Mouse (Mus musculus): ENCODE results near the gene Sfxn2.
"Not testable (repeated sequence)": the region's sequence is repeated elsewhere in the genome, so short reads cannot be mapped to it uniquely, and the experiment has no call there.

The Sfxn2 gene

DNA sequence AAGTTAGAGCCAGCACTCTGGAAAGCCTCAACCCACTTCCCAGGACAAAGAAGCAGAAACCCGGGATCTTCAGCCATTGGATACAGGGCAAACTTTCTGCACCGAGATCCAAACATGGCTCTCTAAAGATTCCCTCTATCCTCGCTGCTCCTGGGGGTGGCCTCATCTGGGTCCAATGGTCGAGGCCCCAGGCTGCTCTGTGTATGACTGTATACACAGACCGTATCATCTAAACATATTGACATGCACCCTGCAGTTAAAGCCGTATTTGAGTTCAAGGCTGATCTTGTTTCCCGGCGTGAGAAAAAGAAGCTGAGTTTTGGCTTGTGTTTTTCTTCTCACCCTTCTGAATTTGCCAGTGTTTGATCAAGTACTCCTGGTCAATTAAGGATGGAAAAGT lies 30.4 kb upstream of the Sfxn2 start:
- DNase-seq (ENCODE audit: low spot score in 2 of 2): no peak

GRCm38 (mm10) chr19:46547565-46547964 lies 25.6 kb upstream of the Sfxn2 start:
- DNase-seq (ENCODE audit: low spot score in 2 of 2): no peak

DNA sequence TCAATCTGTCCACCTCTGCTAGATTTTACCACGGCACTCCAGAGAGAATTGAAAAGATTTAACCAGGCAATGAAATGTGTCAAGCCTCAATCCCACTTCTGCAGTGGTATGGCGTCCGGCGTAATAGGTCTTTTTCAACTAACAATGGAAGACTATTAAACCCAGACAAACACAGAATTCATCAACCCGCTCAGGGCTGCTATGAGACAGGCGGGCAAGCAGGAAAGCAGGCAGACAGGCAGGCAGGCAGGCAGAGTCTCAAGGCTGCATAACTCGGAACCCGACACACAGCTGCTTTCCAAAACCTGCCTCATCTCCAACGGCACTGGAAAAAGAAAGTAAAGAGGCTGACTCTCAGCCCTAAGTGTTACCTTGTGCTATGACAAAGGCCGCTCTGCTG lies 25.1 kb upstream of the Sfxn2 start:
- DNase-seq (ENCODE audit: low spot score in 2 of 2): no peak

DNA sequence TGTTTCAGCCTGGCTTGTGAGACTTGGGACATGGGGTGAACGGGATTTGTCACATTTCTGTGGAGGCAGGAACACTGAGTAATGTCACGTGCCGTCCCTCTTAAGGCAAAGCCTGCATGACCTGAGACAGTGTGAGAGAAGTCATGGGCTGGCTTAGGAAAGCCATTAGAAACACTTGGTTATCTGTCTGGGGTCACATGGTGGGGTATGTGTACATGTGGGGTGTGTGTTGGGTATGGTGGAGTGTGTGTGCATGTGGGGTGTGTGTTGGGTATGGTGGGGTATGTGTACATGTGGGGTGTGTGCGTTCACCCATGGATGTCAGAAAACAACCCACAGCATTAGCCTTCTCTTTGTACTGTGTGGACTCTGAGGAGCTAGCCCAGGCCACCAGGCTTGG lies 22.8 kb upstream of the Sfxn2 start:
- DNase-seq (ENCODE audit: low spot score in 2 of 2): no peak

DNA sequence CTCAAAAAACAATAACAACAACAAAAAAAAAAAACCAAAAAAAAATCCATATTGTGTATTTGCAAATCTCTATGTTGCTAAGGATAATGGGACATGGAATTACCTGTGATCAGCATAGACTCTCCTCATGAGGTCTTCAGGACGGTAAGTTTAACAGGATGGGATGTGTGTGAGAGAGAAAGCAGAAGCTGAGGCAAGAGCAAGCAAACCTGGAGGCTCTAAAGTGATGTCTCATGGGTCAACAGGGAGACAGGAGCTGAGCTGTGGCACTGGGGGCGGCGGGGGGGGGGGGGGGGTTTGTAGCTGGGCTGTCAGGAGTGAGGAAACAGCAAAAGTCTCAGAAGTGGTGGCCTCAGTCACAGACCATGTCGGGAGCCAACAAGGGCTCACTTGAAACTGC lies 20.7 kb upstream of the Sfxn2 start:
- DNase-seq (ENCODE audit: low spot score in 2 of 2): no peak

GRCm38 (mm10) chr19:46553541-46553955 lies 19.6 kb upstream of the Sfxn2 start:
- no peak for DNase-seq (ENCODE audit: low spot score in 2 of 2)

- DNase-seq (ENCODE audit: low spot score in 2 of 2): no peak
These were observed 15.2 kb upstream of the Sfxn2 start for GRCm38 (mm10) chr19:46558009-46558408.

DNA sequence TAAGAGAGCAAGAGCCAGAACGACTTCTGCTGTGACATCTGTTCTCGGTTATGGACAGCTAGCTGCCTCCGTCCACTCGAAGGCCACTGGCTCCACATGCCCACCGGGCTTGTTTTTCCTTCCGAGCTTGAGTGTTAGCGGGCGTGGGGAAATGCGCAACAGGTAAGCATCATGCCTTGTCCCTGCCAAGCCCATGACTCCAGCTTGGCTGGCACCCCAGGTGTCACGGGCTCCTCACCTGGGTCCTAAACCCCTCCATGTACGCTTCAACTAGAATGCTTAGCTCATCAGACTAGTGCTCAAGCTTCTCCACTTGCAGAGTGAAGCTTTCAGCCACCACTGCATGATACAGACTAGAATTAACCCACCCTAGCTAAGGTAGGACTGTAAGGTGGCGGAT lies 14.5 kb upstream of the Sfxn2 start:
- DNase-seq (ENCODE audit: low spot score in 2 of 2): no peak

DNA sequence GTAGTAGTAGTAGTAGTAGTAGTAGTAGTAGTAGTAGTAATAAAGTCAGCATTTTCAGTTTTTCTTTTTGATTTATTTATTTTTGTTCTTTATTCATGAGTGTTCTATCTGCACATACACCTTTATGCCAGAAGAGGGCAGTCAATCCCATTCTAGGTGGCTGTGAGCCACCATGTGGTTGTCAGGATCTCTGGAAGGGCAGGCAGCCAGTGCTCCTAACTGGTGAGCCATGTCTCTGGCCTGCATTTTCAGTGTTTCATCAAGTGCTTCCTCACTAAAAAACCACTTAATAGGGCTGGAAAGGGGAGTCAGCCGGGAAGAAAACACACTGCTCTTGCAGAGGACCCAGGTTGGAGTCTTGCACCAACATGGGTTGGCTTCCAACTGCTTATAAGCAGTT lies 11.0 kb upstream of the Sfxn2 start:
- peak in 1 of 2 experiments; percentile 43 for DNase-seq (ENCODE audit: low spot score in 2 of 2)

DNA sequence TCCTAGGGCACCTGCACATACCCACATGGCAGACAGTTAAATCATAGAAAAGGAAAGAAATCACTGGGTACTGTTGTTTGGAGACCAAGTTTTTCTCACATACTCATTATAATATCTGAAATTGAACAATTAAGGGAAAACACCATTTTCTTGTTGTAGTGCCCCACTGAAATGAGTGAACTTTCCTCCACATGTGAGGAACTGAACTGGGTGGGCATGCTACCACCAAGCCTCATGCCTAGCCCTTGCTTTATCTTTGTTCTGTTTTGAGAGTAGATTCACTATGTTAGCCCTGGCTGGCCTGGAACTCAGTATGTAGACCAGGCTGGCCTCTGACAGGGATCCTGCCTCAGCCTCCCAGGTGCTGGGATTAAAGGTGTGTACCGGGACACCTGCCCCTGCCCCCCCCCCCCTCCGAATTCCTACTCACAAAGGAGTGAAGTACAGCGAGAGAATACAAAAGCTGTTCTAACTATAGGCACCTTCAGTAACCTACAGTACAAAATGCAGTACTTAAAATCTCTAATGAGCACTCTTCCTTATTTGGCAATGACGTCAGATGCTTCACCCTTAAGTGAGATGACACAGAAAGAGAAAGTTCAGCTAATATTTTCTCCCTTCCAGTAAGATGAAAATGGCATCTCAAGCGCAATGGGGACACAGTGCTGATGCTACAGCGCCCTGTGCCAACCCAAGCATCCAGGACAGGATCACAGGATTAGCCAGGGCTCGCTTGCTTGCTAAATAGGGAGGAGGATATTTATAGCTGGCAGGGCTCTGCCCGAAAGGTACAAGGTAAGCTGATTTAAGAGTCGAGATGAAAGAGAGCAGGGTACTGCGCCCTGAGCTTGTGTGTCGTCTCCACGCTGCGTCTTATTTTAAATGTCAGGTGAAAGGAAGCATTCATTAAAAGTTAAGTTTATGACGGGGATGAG lies 10.3 kb upstream of the Sfxn2 start:
- no peak for DNase-seq (ENCODE audit: low spot score in 2 of 2)

GRCm38 (mm10) chr19:46563603-46564002 lies 9.6 kb upstream of the Sfxn2 start:
- DNase-seq (ENCODE audit: low spot score in 2 of 2): no peak

DNA sequence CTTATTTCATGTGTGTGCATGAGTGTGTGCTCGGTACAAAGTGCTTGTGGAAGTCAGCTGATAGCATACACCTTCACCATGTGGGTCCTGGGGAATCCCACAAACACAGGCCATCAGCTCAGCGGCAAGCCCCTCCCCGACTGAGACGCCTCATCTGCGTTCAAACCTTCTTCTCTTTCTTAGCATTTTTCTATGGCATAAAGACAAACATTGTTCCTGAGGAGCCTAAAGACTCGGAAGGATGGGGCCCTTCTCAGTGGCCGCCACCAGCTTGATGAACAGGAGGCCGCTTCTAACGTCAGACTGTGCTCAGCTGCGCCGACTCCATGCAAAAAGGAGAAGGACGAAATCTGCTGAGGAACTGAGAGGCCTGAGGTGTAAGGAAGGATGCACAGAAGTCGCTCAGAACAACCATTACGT lies 9.1 kb upstream of the Sfxn2 start:
- DNase-seq (ENCODE audit: low spot score in 2 of 2): no peak

GRCm38 (mm10) chr19:46571211-46571877 lies 1.8 kb upstream of the Sfxn2 start:
- not testable (repeated sequence) for DNase-seq (ENCODE audit: low spot score in 2 of 2)

DNA sequence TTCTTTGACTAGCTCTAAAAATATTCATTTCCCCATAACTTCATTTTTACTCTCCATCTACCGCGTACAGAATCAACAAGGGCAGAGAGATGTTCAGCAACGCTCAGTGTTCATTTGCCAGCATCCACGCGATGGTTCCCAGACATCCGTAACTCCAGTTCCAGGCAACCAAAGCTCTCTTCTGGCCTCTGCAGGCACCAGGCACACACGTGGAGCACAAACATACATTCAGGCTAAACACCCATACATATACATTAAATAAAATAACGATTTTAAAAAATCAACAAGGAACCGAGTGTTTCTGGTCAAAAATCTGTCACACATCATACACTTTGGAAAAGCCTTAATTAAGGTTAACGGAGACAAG lies 1.3 kb upstream of the Sfxn2 start:
- DNase-seq (ENCODE audit: low spot score in 2 of 2): no peak

DNA sequence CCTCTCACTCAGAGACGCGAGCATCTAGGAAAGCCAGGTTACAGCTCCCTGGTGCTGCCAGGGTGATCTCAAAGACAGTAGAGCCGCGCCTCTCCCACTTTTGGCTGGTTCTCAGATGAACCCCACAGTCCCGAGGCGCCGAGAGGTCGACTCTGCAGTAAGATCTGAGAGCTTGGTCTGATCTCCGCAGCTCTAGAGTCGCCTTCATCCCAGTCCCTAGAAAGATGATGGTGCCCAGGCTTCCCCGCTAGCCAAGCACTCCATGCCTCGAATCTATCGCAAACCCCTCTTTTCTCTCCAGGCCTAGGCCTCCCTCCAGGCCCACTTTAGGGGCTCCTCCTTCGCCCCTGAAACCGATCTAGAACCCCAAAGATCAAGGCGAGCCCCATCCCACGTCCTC lies 617 bp upstream of the Sfxn2 start:
- no peak for DNase-seq (ENCODE audit: low spot score in 2 of 2)

- no peak for DNase-seq (ENCODE audit: low spot score in 2 of 2)
These were observed 825 bp downstream of the Sfxn2 start for GRCm38 (mm10) chr19:46573990-46574389.

GRCm38 (mm10) chr19:46575196-46575595 lies 2.0 kb downstream of the Sfxn2 start:
- DNase-seq (ENCODE audit: low spot score in 2 of 2): no peak

DNA sequence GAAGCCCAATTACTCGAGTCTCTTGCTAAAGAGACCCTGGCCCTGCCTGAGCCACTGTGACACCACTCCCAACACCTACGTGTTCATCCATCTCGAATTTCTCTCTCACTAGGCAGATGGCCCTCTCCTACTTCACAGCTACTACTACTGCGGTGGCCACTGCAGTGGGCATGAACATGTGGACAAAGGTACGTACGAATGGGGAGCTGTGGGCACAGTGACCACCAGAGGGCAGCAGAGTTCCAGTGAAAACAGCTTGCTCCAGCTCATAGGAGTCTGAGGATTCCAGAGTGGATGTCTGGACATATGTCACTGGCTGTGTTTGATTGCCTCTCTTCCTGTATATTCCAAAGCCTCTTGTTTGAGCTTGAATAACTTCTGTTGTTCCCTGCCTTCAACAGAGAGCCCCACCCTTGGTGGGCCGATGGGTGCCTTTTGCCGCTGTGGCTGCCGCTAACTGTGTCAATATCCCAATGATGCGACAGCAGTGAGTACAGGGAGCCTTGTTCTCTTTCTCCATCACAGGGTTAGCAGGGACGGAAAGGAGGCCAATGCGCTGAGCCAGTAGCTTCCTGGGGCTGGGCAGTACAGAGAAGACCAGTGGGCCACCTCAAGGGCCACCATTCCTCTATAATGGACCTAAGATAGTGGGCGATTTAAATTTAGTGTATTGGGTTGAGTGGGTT lies 14.8 kb downstream of the Sfxn2 start:
- DNase-seq (ENCODE audit: low spot score in 2 of 2): peak; percentile 66 to 89

DNA sequence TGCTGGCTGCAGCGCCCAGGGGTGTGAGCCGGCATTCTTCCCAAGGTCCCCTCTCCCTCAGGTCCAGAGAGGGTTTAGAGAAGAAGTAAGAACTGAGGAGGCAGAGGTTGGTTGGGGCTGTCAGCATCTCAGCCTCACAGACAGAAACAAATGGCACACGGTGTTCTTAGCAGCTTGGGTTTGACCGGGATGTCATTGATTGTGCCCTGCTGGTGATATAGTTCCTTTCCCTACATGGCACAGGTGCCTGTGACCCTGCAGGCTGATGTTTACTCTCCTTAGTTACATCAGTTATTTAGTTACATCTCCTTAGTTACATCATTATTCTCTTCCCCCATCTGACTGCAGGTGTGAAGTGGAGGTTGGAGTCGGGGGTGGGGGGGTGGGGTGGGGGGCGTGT lies 18.4 kb downstream of the Sfxn2 start:
- no peak for DNase-seq (ENCODE audit: low spot score in 2 of 2)

DNA sequence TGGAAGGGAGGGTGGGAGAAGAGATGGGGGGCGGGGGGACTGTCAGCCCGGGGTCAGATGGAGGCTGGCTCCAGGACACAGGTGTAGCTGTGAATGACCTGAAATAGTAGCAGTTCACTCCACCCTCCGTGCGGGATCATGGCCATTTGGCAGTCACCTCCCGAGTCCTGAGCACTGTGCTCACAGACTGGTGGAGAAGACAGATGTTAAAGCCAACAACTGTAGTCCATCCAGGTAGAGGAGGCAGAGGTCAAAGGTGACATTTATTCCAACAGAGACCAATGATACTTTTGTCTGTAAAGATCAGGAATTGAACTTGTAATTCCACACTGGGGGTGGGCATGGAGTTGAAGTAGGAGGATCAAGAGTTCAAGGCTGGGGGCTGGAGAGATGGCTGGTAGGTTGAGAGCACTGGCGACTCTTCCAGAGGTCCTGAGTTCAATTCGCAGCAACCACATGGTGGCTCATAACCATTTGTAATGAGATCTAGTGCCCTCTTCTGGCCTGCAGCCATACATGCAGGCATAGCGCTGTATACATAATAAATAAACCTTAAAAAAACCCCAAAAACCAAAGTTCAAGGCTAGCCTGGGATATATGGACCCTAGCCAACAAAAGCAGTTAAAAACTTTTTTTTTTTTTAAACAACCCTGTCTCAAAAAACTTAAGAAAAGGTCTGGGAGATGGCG lies 19.7 kb downstream of the Sfxn2 start:
- DNase-seq (ENCODE audit: low spot score in 2 of 2): no peak

DNA sequence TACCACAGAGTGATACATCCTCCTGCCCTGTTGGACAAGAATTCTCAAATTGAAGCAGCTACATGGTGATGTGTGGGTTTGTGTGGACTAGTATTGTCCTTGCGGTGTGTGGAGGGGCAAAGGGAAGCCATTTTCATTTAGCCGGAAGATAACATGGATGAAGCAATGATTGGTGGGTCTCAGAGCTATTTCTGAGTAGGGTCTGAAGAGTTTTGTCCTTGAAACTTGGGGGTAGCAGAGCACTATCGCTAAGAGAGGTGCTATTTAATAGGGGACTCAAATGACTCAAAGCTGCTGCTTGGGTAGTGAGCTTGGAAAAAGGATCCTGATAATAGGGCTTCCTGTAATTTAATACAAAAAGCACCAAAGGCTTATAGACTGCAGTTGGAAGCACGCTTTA lies 25.0 kb downstream of the Sfxn2 start:
- no peak for DNase-seq (ENCODE audit: low spot score in 2 of 2)

GRCm38 (mm10) chr19:46598720-46599252 lies 25.6 kb downstream of the Sfxn2 start, which contains the start of gene Wbp1l:
Gene Wbp1l, plus strand, starts transcription at chr19:46599084.
- DNase-seq (ENCODE audit: low spot score in 2 of 2): peak; percentile 96
